Mouse (Mus musculus) adrenal gland (tissue): ENCODE measurements at regions not wholly inside any gene's neighbourhood (a gene's known extent, or its start where the extent isn't known, plus 50 kb on each side); places are given as distances from the start of the nearest gene placed in this dataset.

Source experiments
- intact Hi-C: fragments of 180-260 bp; cut with DNase I; formaldehyde crosslinking; loops from one replicate; pipeline ENCODE4 v1.15.1; 2025

- intact Hi-C loops: no loop called here
Observed at GRCm38 (mm10) chr4:124189352-124189992, 271.6 kb upstream of the 4930535I16Rik start.

- intact Hi-C loops: no loop called here
Observed at GRCm38 (mm10) chr4:124187108-124187507, 269.3 kb upstream of the 4930535I16Rik start.

- intact Hi-C loops: no loop called here
Observed at GRCm38 (mm10) chr4:124181335-124181734, 263.5 kb upstream of the 4930535I16Rik start.

GRCm38 (mm10) chr4:124178401-124179018 is 260.7 kb upstream of the 4930535I16Rik start:
- intact Hi-C loops: no loop called here

GRCm38 (mm10) chr4:124175531-124175930 is 257.7 kb upstream of the 4930535I16Rik start:
- intact Hi-C loops: no loop called here

GRCm38 (mm10) chr4:124154627-124155026 is 236.8 kb upstream of the 4930535I16Rik start:
- intact Hi-C loops: no loop called here

- intact Hi-C loops: no loop called here
Observed at GRCm38 (mm10) chr4:124149771-124150451, 232.1 kb upstream of the 4930535I16Rik start.

GRCm38 (mm10) chr4:124149037-124149436 is 231.2 kb upstream of the 4930535I16Rik start:
- intact Hi-C loops: no loop called here

- intact Hi-C loops: no loop called here
Observed at GRCm38 (mm10) chr4:124147276-124147675, 229.5 kb upstream of the 4930535I16Rik start.

GRCm38 (mm10) chr4:124146135-124146534 is 228.3 kb upstream of the 4930535I16Rik start:
- intact Hi-C loops: no loop called here

GRCm38 (mm10) chr4:124143630-124144029 is 225.8 kb upstream of the 4930535I16Rik start:
- intact Hi-C loops: loop anchor here (5.0 kb wide), 2 partner anchors 186 to 534 kb away; no protein-coding TSS in a partner anchor

GRCm38 (mm10) chr4:124143226-124143625 is 225.4 kb upstream of the 4930535I16Rik start:
- intact Hi-C loops: loop anchor here (5.0 kb wide), 2 partner anchors 186 to 534 kb away; no protein-coding TSS in a partner anchor

- intact Hi-C loops: loop anchor here (5.0 kb wide), 2 partner anchors 185 to 535 kb away; no protein-coding TSS in a partner anchor
Observed at GRCm38 (mm10) chr4:124142083-124142482, 224.3 kb upstream of the 4930535I16Rik start.

- intact Hi-C loops: no loop called here
Observed at GRCm38 (mm10) chr4:124135165-124135470, 217.3 kb upstream of the 4930535I16Rik start.

GRCm38 (mm10) chr4:124134341-124135164 is 216.7 kb upstream of the 4930535I16Rik start:
- intact Hi-C loops: no loop called here

GRCm38 (mm10) chr4:124130946-124131345 is 213.1 kb upstream of the 4930535I16Rik start:
- intact Hi-C loops: no loop called here

GRCm38 (mm10) chr4:124126258-124126657 is 208.4 kb upstream of the 4930535I16Rik start:
- intact Hi-C loops: no loop called here

GRCm38 (mm10) chr4:124120334-124120733 is 202.5 kb upstream of the 4930535I16Rik start:
- intact Hi-C loops: no loop called here

GRCm38 (mm10) chr4:124113856-124114345 is 196.1 kb upstream of the 4930535I16Rik start:
- intact Hi-C loops: no loop called here

GRCm38 (mm10) chr4:124110705-124111104 is 192.9 kb upstream of the 4930535I16Rik start:
- intact Hi-C loops: no loop called here

GRCm38 (mm10) chr4:124109371-124109770 is 191.5 kb upstream of the 4930535I16Rik start:
- intact Hi-C loops: no loop called here
